Mouse (Mus musculus): ENCODE data around the gene Aldh1l1.
A peak's percentile ranks its signal among the peaks of the same experiment; 100 is the strongest.

The Aldh1l1 gene

DNA sequence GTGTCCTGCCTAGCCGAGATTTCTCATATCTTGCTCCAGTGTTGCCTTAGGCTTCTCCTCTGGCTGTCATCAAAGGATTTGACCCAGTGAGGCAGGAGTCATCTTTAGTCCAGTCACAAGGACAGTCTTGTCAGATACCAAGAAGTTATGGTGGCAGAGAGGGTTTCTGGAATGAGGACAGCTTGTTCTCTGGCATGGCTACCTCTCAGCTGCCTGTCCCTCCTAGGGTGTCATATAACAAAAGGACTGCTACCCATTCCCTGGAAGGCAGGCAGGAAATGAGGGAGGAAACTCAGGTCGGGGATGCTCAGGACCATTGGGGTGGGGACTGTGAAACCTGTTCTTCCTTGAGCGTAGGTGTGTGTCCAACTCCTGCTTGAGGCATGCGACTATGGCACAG lies 14.1 kb upstream of the Aldh1l1 start:
- no peak for DNase-seq (ENCODE audit: low read depth)

DNA sequence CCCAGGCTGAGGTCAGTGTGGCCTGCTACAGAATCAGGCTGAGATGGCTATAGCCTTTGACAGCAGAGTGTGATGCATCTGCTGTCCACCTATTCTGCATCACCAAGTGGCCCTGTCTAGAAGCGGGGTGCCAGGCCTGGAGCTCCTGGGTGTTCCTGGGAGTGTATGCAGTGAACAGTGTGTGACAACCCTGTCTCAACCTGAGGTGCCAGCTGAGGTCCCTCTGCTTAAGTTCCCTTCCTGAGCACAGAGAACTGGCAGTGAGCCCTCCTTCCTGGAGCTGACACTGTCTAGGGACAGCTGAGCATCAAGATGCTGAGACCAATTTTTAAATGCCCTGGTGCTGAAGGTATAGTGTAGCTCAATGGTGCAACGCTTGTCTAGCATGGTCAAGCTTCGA lies 13.5 kb upstream of the Aldh1l1 start:
- no peak for DNase-seq (ENCODE audit: low read depth)

DNA sequence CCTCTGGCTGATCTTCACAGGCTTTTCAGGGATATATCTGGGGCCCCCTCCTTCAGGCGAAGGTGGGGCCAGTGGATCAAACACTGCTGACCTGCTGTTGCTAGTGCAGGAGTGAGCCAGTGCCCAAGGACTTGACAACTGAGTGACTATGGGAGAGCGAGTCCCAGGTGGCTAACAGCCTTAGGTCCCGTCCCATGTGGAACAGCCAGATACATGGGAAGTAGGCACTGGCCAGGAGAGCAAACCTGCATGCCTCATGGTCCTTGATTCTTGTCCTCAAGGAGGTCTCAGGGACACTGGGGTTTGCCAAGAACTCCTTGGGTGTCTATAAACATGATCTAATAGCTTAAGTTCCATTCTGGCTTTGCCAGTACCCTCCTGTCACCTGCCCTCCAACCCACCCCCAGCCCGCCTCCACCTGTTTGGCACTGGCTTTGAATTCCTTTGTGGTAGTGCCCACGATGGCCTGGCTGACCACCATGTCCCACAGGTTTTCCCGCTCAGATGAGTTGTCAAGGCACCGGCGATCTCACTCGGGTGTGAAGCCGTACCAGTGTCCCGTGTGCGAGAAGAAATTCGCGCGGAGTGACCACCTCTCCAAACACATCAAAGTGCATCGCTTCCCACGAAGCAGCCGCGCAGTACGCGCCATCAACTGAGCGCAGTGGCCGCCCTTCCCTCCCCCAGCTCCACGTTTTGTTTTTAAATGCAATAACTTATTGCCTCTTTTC lies 12.4 kb upstream of the Aldh1l1 start:
- DNase-seq (ENCODE audit: low read depth), result no peak

DNA sequence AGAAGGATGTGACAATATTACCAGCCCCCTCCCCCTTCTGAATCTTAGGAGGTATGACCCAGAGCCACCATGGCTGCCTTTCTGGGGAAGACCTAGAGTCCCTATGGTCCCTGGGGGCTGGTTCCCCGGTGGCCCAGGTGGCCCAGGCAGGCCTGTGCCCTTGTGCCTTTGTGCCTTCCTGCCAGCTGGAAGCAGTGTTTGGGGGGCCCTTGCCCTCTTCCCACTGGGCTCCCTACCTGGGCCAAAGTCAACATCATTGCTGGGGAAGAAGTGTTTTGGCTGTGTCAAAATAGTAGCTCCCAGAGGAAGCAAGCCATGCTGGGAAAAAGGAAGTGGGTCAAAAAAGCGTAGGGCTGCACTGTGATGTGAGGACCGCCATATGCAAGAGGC lies 11.9 kb upstream of the Aldh1l1 start:
- no peak for DNase-seq (ENCODE audit: low read depth)

DNA sequence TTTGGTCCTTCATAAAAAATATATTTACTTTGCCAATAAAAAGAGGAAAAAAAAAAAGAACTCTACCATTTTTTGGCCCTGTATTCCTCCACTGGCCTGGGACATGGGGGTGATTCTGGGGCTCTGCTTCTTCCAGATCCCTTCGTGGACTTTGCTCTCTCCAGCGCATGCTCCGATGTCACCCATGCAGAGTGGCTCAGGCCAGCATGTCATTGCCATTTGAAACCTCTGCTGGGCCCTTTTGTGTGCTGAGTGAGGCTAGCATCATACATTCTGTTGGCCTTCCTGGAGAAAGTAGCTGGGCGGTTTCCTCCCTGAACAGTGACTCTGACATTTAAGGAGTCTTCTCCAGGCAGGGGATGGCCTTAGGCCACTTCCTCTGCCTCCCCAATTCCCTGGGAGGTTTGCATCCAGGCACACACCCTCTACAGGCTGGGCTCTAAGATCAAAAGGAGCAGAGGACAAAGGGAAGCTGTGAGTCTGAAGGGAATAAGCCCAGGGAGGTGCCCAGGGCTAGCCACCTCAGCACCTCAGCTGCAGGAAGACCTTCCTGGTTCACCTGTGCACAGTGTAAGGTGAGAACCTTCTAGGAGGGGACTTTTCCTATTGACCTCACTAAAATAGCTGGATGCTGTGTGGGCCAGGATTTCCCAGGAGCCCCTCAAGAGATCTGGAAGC lies 10.9 kb upstream of the Aldh1l1 start:
- no peak for DNase-seq (ENCODE audit: low read depth)

DNA sequence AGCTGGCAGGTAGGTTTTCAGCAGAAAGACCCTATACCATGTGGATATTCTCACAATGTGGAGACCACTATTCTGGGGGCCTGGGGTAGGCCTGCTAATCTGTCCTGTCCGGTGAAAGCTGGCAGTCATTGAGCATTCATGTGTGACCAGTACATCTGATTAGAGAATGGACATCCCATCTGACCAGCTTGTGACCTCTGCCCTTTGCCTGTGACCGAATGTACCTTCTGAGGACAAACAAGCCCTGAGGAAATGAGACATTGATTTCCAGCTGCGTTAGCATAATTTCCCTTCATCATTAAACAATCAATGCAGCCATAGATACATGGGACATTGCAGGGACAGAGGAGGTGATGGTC lies 10.4 kb upstream of the Aldh1l1 start:
- DNase-seq (ENCODE audit: low read depth), result no peak

DNA sequence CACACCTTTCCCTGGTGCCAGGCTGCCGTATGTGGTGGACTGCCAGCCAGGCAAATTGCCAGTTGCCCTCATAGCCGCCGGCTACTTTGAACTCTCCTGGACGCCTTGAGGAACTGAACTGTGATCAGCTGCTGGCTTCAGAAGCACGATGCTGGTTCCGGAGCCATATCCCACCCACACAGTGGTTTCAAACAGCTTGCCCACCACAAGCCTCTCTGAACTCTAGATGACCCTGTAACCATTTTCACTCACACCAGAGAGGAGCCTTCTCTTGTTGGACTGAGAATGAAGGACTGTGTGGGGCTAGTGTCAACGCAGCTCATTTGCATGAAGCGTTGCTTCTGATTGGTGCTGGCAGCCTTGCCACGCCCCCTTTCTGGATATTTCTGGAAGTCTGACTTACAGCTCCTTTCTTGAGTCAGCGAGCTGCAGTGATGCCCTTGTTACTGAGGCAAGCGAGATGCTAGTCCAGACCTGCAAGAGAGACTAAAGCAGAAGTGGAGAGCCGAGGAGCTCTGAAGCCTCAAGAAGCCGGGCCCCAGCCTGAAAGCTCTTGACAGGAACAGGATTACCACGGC lies 9.2 kb upstream of the Aldh1l1 start:
- no peak for DNase-seq (ENCODE audit: low read depth)

DNA sequence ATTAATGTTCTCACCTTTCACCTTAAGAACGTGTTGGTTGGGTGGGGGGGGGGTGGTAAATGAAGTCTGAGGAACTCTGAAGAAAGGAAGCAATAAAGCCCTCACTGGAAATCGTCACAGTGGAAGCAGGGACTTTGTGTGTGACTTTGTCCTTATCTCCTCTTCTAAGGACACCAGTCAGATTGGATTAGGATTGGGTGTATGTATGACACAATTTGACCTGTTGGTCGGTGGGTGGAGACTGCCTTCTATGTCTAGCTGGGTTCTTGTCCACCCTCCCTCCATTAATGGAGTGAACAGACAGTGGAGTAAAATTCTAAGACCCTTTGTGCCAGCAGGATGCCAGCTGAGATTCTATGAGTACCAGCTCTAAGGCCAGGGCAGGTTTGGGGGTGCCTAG lies 2.0 kb upstream of the Aldh1l1 start:
- DNase-seq (ENCODE audit: low read depth), result no peak

DNA sequence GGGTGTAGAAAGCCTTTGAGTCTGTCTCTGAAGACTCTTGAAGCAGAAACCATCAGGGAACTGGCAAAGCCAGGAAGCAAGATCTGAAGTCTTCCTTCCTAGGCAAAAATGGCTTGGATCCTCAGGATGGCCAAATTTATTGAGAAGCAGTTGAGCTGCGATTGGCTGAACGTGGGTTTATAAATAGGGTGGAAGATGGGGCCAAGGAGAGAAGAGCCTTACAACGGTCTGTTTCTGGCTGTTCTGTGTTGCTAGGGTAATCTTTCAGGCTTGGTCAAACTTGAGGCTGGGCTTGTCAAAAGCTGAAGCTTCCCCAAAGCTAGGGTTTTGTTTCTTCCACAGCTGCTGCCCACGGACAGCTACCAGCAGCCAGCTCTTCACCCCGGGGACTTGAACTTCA lies 1.4 kb upstream of the Aldh1l1 start:
- no peak for DNase-seq (ENCODE audit: low read depth)

DNA sequence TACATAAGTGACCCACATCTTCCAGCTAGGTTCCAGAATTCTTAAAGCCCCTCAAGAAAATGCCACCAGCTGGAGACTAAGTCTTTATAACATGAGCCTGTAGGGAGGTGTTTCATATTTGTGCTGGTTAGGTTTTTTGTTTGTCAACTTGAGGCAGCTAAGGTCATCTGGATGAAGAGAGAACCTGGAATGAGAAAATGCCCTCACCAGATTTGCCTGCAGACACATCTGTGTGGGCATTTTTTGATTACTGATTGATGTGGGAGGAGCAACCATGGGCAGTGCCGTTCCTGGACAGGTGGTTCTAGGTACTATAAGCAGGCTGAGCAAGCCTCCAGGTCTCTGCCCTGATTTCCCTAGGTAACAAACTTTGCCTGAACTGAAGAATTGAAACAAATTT lies 1.3 kb downstream of the Aldh1l1 start:
- DNase-seq (ENCODE audit: low read depth), result no peak

DNA sequence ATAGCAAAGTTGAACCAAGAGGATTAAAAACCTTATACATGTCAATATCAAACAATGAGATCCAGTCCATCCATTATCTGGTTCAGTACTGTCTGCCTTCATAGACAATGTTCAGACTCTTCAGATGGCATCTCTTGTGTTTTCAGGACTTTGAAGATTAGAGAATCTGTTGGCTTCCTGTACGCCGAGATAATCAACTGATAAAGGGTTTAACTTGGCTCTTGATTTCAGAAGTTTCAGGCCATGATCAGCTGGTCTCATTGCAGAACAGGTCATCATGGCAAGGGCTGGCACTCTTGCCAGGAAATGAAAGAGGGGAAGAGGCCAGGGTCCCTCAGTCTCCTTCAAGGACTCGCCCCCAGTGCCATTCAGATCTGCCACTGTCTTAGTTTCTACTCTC lies 3.3 kb downstream of the Aldh1l1 start:
- no peak for DNase-seq (ENCODE audit: low read depth)

DNA sequence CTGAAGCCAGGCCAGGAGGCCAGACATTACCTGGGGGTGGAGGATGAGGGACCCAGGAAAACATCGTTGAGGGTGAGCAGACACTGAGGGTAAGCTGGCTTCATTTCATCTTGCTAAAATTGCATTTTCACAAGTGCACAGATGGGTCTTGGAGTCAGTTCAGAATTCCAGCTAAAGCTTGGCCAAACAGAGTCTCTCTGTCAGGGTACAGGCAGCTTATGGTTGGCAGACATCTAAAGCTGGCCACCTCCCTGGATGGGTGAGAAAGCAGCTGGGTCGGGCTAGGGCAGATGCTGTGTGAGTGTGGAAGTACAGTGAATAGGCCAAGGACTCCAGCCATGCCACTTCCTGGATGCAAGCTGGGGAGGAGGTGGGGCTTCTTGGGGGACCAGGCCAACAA lies 4.7 kb downstream of the Aldh1l1 start:
- peak; percentile 41 for DNase-seq (ENCODE audit: low read depth)

DNA sequence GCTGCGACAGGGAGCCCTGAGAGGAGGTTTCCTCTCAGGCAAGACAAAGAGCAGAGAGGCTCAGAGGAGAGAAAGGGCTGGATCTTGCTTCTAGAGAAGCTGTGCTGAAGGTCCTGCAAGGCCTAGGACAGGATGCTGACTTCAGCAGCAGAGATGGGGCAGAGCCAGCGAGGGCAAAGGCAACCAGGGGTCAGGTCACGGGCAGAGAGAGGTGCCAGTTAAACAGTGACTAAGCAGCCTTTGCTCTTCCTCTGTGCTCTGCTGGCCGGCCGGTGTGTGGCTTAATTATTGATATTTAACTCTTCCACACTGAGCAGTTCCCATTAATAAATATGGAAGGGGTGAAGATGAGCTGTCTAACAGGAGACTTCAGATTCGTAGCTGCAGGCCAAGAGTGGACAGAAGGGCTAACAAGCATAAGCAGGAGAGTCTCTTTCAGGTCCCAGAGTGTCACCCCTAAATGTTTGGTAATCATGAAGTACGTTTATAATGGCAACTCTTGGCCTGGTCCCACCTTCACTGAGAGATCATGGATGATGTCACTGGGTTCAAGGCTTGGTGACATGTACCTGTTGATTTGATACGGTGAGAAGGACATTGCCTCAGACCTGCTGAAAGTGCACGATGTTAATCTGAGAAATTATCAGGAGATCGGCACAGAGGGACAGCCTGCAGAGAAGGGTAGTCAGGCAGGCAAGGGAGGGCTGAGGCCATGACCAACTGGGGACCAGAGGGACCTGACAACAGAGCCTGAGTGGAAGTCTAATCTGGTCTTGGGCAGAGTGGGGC lies 5.9 kb downstream of the Aldh1l1 start:
- DNase-seq (ENCODE audit: low read depth), result no peak

DNA sequence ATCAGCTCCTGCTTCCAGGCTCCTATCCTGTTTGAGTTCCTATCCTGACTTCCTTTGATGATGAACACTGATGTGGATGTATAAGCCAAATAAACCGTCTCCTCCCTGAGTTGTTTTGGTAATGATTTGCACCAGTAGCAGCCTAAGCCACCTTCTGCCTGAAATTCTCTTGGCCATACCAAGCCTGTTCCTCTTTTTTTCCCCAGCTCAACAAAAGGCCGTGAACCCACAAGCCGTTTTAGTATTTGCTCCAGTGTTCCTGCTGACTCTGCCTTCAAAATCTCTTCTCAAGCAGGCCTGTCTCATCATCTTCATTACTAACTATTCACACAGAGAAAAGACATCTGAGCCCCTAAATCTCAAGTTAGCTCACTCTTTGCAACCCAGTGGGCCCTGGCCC lies 7.9 kb downstream of the Aldh1l1 start:
- no peak for DNase-seq (ENCODE audit: low read depth)

DNA sequence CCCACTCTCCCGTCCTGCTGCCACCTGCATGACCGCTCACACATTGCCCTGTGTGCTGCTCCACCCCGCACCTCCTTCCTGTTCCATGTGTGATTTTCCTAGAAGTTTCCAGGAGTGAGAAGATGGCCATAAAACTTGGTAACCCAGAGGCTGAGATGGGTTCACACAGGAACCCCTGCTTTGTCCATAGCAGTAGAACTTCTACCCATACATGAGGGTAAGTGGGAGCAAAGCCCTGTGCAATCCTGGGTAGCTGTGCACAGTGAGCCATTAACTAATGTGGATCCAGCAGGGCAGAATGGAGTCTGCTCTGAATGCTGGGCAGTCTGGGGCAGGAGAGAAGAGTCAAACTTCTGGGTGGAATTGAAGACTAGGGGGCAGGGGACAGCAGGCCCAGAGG lies 8.3 kb downstream of the Aldh1l1 start:
- DNase-seq (ENCODE audit: low read depth), result no peak

DNA sequence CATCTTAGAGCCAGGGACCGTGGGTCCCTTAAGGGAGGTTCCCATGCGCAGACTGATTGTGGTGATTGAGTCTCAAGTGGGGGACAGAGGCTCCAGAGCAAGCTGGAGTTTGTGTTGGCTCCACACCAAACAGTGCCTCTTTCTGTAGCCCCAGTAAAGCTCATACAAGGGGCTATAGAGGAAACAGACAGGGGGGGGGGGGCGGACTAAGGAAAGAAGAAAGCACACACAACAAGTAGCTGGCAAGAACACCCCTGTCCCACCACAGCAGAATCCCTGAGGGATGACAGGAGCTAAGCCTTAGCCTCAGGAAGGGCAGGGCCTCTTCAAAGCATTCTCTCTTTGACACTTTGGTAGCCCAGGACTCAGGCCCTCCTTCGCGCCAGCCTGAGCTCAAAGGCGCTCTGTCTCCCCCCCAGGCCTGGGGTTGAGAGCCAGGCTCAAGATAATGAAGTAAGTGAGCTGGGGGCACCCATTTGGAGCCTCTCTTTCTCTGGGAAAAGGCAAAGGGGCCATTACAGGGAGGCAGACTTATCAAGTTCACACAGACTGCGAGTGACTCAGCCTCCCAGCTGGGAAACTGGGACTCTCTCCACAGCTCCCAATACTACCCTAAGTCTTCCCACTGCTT lies 9.2 kb downstream of the Aldh1l1 start:
- peak; percentile 70 for DNase-seq (ENCODE audit: low read depth)

DNA sequence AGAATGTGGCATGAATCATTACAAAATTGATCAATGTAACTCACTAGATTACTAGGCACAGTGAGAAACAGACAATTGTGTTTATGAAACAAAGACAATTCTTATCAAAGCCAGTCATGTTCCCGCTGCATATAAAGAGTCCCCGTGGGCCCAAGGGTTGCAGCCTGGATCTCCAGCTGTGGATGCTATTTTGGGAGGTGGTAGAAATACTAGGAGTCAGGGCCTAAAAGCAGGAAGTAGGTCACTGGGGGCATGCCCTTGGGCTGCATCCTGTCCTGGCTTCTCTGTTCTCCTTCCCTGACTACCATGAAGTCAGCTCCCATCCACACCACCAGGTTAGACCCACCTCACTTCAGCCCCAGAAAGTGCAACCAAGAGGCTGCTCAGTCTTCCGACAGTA lies 10.0 kb downstream of the Aldh1l1 start:
- DNase-seq (ENCODE audit: low read depth), result no peak

DNA sequence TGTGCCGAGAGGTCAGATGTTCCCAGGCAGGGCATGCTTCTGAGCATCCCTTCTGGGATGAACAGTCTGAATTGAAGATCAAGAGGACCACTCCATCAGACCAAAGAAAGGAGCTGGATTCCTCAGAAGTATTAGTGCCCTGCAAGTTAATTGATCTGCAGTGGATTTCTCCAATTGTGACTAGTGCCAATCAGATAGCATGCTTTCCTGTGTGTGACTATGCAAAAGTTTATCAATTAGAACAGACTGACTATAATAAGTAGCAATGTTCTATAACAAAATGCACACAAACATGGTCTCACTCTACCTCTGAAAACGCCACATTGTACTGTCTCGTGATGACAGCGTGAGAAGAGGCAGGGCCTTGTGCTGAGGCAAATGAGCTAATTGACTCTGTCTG lies 13.3 kb downstream of the Aldh1l1 start:
- no peak for DNase-seq (ENCODE audit: low read depth)

DNA sequence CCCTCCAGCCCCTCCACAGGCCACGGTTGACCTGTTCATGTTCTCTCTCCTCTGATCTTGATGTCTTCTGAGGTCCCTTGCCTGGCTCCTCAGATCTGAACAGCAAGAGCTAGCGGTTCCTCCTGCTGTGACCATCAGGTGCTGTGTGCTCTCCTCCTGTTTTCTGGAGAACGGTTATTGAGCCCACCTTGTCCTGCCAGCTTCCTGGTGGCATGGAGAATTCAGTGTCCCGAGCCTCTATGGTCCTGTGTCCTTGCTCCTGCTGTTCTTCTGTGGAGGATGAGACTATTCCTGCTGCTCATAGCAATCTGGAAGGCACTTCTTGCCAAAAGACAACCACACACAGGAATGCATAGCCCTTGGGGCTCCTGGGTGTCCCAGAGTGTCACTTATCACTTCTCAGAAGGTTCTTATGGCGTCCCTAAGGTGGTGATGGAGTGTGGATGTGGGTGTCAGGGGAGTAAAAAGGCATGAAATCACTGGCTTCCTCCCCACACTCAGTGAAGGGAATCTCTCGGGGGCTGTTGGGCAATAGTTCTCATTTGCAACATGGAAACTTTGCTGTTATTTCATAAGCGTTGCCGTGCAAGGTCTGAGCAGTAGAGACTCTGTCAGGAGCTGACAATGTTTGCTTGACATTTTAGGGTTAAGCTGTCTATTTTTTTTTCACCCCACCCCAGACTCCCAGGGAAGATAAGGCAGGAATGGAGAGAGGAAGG lies 15.2 kb downstream of the Aldh1l1 start:
- DNase-seq (ENCODE audit: low read depth), result no peak

DNA sequence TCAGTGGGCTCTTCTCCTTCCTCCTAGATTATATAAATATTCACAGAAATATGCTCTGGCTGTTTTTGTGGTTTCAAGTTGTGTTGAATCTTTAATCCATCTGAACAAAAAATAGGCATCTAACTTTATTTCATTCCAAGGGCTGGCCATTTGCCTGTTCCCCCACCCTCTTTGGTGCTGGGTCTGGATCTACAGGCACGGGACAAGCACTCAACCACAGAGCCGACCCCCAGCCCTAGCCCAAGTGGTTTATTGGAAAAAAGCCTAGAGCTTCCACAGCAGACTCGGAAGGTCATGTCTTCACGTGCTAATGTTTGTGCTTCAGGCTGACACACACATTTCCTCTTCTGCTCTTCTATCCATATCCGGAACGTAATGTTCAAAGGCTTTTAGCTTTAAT lies 19.7 kb downstream of the Aldh1l1 start:
- DNase-seq (ENCODE audit: low read depth), result peak; percentile 77

DNA sequence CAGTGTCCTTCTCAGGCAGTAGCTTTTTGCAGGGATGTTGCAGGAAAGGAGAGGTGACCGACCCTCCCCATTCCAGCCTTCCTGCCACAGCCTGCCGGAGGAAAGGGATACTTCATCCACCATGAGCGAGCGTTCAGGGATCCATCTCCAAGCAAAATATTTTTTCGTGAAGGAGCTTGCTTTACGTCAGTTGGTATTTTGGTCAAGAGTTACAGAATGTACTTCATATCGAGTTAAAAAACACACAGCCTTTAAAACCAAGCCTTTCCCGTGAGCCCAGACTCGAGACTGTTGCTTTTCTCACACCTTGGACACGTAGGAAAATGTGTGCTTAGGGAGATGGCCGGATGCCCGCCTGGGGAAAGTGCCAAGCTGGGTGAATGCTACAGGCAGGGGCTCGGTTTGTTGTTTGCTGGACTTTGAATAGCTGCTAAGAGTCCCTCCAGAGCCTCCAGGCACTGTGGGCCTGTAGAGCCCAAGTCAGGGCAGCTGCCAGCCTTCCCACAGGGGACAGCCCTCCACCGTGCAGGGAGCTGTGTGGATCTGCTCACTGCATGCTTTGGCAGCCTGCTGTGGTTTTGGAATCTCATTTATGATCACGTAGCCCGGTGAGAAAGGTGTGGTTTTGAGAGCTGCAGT lies 20.6 kb downstream of the Aldh1l1 start:
- peak; percentile 98 for DNase-seq (ENCODE audit: low read depth)
